Mouse (Mus musculus) heart, postnatal 0 days (tissue): Measurements from ENCODE around the gene Abcb4.

Experiments
- CTCF ChIP-seq: IDR thresholded peaks from 2 replicates; pipeline ENCODE4 v1.5.1; 2016; ENCODE audit warnings: antibody characterized with exemption, control low read depth, low read depth
- EP300 ChIP-seq: IDR thresholded peaks from 2 replicates; pipeline ENCODE4 v1.6.1; 2016; ENCODE audit warnings: antibody characterized with exemption, low read depth

GRCm38 (mm10) chr5:8987925-8988324, 94.4 kb downstream of the Abcb4 start:
- TF ChIP-seq CTCF (no peak), EP300 (no peak)
